Mouse (Mus musculus) lung, adult 2 months (tissue): Measurements from ENCODE around the gene Aldh8a1.

Experiments used
- CTCF ChIP-seq: fragments of 200-500 bp; IDR thresholded peaks from 2 replicates; pipeline ENCODE4 v1.5.1; 2011; ENCODE audit warnings: mild to moderate bottlenecking, low read length, control low read depth; ENCODE audit not compliant: insufficient read depth
- POLR2A ChIP-seq: fragments of 200-500 bp; IDR thresholded peaks from 2 replicates; pipeline ENCODE4 v1.6.1; 2011; ENCODE audit warnings: low read depth, mild to moderate bottlenecking, control low read depth, low read length, borderline replicate concordance; ENCODE audit errors: extremely low read depth

- TF ChIP-seq POLR2A: no peak
- no peak for TF ChIP-seq CTCF
These were observed 22.6 kb upstream of the Aldh8a1 start for GRCm38 (mm10) chr10:21354506-21354905.
